Mouse (Mus musculus) frontal cortex, adult 2 months (tissue): ENCODE measurements around the gene Prdm8. TPM values are rescaled to one million over a fixed set of nuclear protein-coding genes. Genes with fewer than 3 reads are reported as not detected.

Experiments
- DNase-seq, 2 experiments: peaks; one replicate each; pipeline ENCODE4 v3.0.0; 2022; ENCODE audit warnings: low spot score in 1 of 2; ENCODE audit errors: extremely low spot score in 1 of 2
- polyA plus RNA-seq: library from polyadenylated mRNA; depleted of rRNA; stranded (reverse); fragments of >200 nt; gene quantifications from 2 replicates; pipeline ENCODE4 v1.2.3, GENCODE M21; 2012

Gene Prdm8
- polyA plus RNA-seq, 1 experiment: 11.9 TPM

GRCm38 (mm10) chr5:98184281-98184910 is 17.4 kb downstream of the Prdm8 start:
- DNase-seq: no peak

GRCm38 (mm10) chr5:98184971-98185805 is 18.2 kb downstream of the Prdm8 start:
- peak in 1 of 2 experiments; percentile 82 for DNase-seq

- DNase-seq: no peak
These were observed 19.1 kb downstream of the Prdm8 start for GRCm38 (mm10) chr5:98185806-98186751.

- DNase-seq: no peak
These were observed 22.5 kb downstream of the Prdm8 start for GRCm38 (mm10) chr5:98189181-98190180.

GRCm38 (mm10) chr5:98192295-98192983 is 25.4 kb downstream of the Prdm8 start:
- DNase-seq: no peak

- DNase-seq: no peak
These were observed 28.0 kb downstream of the Prdm8 start for GRCm38 (mm10) chr5:98194959-98195358.

GRCm38 (mm10) chr5:98198412-98199218 is 31.6 kb downstream of the Prdm8 start:
- no peak for DNase-seq

GRCm38 (mm10) chr5:98199219-98199552 is 32.2 kb downstream of the Prdm8 start:
- DNase-seq: no peak

- DNase-seq: no peak
These were observed 34.6 kb downstream of the Prdm8 start for GRCm38 (mm10) chr5:98201606-98202005.

GRCm38 (mm10) chr5:98202996-98203395 is 36.0 kb downstream of the Prdm8 start:
- DNase-seq: no peak

GRCm38 (mm10) chr5:98212501-98212900 is 45.5 kb downstream of the Prdm8 start:
- peak in 1 of 2 experiments; percentile 19 for DNase-seq

- DNase-seq: no peak
These were observed 55.0 kb downstream of the Prdm8 start for GRCm38 (mm10) chr5:98221956-98222355.

- DNase-seq: no peak
These were observed 59.7 kb downstream of the Prdm8 start for GRCm38 (mm10) chr5:98226710-98227109.

- DNase-seq: no peak
These were observed 62.5 kb downstream of the Prdm8 start for GRCm38 (mm10) chr5:98229456-98229855.

GRCm38 (mm10) chr5:98238466-98238865 is 71.5 kb downstream of the Prdm8 start:
- no peak for DNase-seq
